Mouse (Mus musculus) olfactory bulb, adult 2 months (tissue): ENCODE data around the gene Hist1h2bn.

Experiments
- CTCF ChIP-seq: fragments of 200-500 bp; IDR thresholded peaks from 2 replicates; pipeline ENCODE4 v1.5.1; 2012; ENCODE audit warnings: low read depth, mild to moderate bottlenecking, low read length, moderate library complexity; ENCODE audit not compliant: insufficient read depth
- POLR2A ChIP-seq: fragments of 200-500 bp; IDR thresholded peaks from 2 replicates; pipeline ENCODE4 v1.6.1; 2012; ENCODE audit warnings: mild to moderate bottlenecking, low read depth, low read length, moderate library complexity; ENCODE audit not compliant: insufficient read depth

GRCm38 (mm10) chr13:21734010-21734905 is 19.7 kb upstream of the Hist1h2bn start:
- no peak for TF ChIP-seq POLR2A
- peak; percentile 32; the same call in 1 of the 2 replicates for TF ChIP-seq CTCF
